Mouse (Mus musculus) forebrain, embryonic 14.5 days (tissue): Measurements from ENCODE around the gene 2410002F23Rik. TPM values are rescaled to one million over a fixed set of nuclear protein-coding genes. Genes with fewer than 3 reads are reported as not detected.
"Not testable (repeated sequence)": the region's sequence is repeated elsewhere in the genome, so short reads cannot be mapped to it uniquely, and the experiment has no call there.

Experiments used
- ATAC-seq: fragments of 200-750 bp; cut with Nextera tagmentation; 2 replicates; pipeline ENCODE4 v1.8.0; 2017; ENCODE audit warnings: mild to moderate bottlenecking, moderate library complexity
- DNase-seq: peaks from one replicate; pipeline ENCODE4 v3.0.0-alpha.2; 2015; ENCODE audit warnings: low spot score
- H3K27ac ChIP-seq: fragments of 300-500 bp; sonication (generic); 2 replicates; pipeline ENCODE4 v1.5.1; 2014; ENCODE audit warnings: low read depth, mild to moderate bottlenecking, control low read depth, low read length, moderate library complexity
- H3K27me3 ChIP-seq: fragments of 300-500 bp; sonication (generic); replicated peaks from 2 replicates; pipeline ENCODE4 v1.6.1; 2014; ENCODE audit warnings: low read length, control low read depth, mixed read lengths; ENCODE audit not compliant: control insufficient read depth, insufficient read depth
- H3K36me3 ChIP-seq: fragments of 300-500 bp; sonication (generic); 2 replicates; pipeline ENCODE4 v1.6.1; 2014; ENCODE audit warnings: low read length, control low read depth; ENCODE audit not compliant: control insufficient read depth, insufficient read depth
- H3K4me1 ChIP-seq: fragments of 300-500 bp; sonication (generic); 2 replicates; pipeline ENCODE4 v1.6.1; 2014; ENCODE audit warnings: antibody characterized with exemption, low read length, control low read depth; ENCODE audit not compliant: control insufficient read depth, insufficient read depth
- H3K4me2 ChIP-seq: fragments of 300-500 bp; sonication (generic); 2 replicates; pipeline ENCODE4 v1.6.1; 2014; ENCODE audit warnings: mild to moderate bottlenecking, control low read depth, low read length
- H3K4me3 ChIP-seq: fragments of 300-500 bp; sonication (generic); 2 replicates; pipeline ENCODE4 v1.5.1; 2014; ENCODE audit warnings: low read depth, low read length, control low read depth
- H3K9ac ChIP-seq: fragments of 300-500 bp; sonication (generic); 2 replicates; pipeline ENCODE4 v1.6.1; 2014; ENCODE audit warnings: mild to moderate bottlenecking, low read length, control low read depth, moderate library complexity
- H3K9me3 ChIP-seq: fragments of 300-500 bp; sonication (generic); replicated peaks from 2 replicates; pipeline ENCODE4 v1.6.1; 2016; ENCODE audit warnings: low read length, control low read depth, mixed read lengths; ENCODE audit not compliant: control insufficient read depth
- WGBS: fragments of 180-500 bp; shearing (Covaris S2); extraction: QIAGEN DNeasy Blood & Tissue Kit; methylation state at CpG from one replicate; pipeline ENCODE4 v1.1.7; 2014; 5-methylcytosine and 5-hydroxymethylcytosine counted together
- polyA plus RNA-seq: library from polyadenylated mRNA; unstranded; fragments of >200 nt; fragmentation: Nextera tagmentation; extraction: Ambion mirVana; gene quantifications from 2 replicates; pipeline ENCODE4 v1.2.1, GENCODE M21; 2014

Gene 2410002F23Rik
- polyA plus RNA-seq, 1 experiment from 2014 or later = 162 TPM

- H3K4me1 ChIP-seq = no peaks in the 10 kb centered on the region
- 40% methylated on average over 4 of the region's 4 CpGs for WGBS
- H3K27ac ChIP-seq = no peak overlapping the region
- no peak overlapping the region for H3K4me3 ChIP-seq
- no peak overlapping the region for H3K4me2 ChIP-seq
- H3K9ac ChIP-seq = no peak overlapping the region
- no peaks in the 10 kb centered on the region for H3K9me3 ChIP-seq
- DNase-seq (no peak), ATAC-seq (no peak)
- no peaks in the 10 kb centered on the region for H3K36me3 ChIP-seq
- H3K27me3 ChIP-seq = no peaks in the 10 kb centered on the region
These were observed 44.9 kb downstream of the 2410002F23Rik start for GRCm38 (mm10) chr7:44291418-44291817.

- H3K36me3 ChIP-seq, H3K9ac ChIP-seq, H3K27ac ChIP-seq, DNase-seq, ATAC-seq, H3K27me3 ChIP-seq, H3K9me3 ChIP-seq, H3K4me1 ChIP-seq, H3K4me3 ChIP-seq, H3K4me2 ChIP-seq: not testable (repeated sequence)
- WGBS = 84% methylated on average over 2 of the region's 2 CpGs
These were observed 51.0 kb downstream of the 2410002F23Rik start for GRCm38 (mm10) chr7:44297501-44297900.

Other genes starting within 250 kb of the 2410002F23Rik start
- gene Klk1b26, start 234.6 kb upstream of the 2410002F23Rik start, polyA plus RNA-seq = not detected in 2 replicates
- not detected in 2 replicates for gene Klk1b27, start 194.4 kb upstream of the 2410002F23Rik start, polyA plus RNA-seq
- not detected in 2 replicates for gene Klk1b21, start 144.4 kb upstream of the 2410002F23Rik start, polyA plus RNA-seq
- gene Klk1b22, start 134.0 kb upstream of the 2410002F23Rik start, polyA plus RNA-seq = not detected in 2 replicates
- not detected in 2 replicates for gene Klk1b16, start 110.0 kb upstream of the 2410002F23Rik start, polyA plus RNA-seq
- gene Klk1b24, start 58.5 kb upstream of the 2410002F23Rik start, polyA plus RNA-seq = not detected in 2 replicates
- not detected in 2 replicates for gene Klk1b3, start 48.5 kb upstream of the 2410002F23Rik start, polyA plus RNA-seq
- not detected in 2 replicates for gene Klk1b4, start 39.3 kb upstream of the 2410002F23Rik start, polyA plus RNA-seq
- gene Klk1b5, start 30.8 kb upstream of the 2410002F23Rik start, polyA plus RNA-seq = not detected in 2 replicates
- not detected in 2 replicates for gene Klk1, start 21.4 kb upstream of the 2410002F23Rik start, polyA plus RNA-seq
- gene Gm36864, start 10.5 kb upstream of the 2410002F23Rik start, polyA plus RNA-seq = not detected in 2 replicates
- gene 1700028J19Rik, start within 50 bp of the 2410002F23Rik start, polyA plus RNA-seq = 1.9 and 2.4 TPM in 2 replicates
- gene Acp4, start 10.7 kb downstream of the 2410002F23Rik start, polyA plus RNA-seq = not detected in 2 replicates
- gene Gm15517, start 14.7 kb downstream of the 2410002F23Rik start, polyA plus RNA-seq = not detected in 2 replicates
- 3.7 and 4.5 TPM in 2 replicates for gene Clec11a, start 60.2 kb downstream of the 2410002F23Rik start, polyA plus RNA-seq
- gene Shank1, start 63.5 kb downstream of the 2410002F23Rik start, polyA plus RNA-seq = 9.5 and 15.1 TPM in 2 replicates
- gene Syt3, start 137.4 kb downstream of the 2410002F23Rik start, polyA plus RNA-seq = 19.0 and 25.3 TPM in 2 replicates
- 0.63 and 0.86 TPM in 2 replicates for gene 1700008O03Rik, start 139.1 kb downstream of the 2410002F23Rik start, polyA plus RNA-seq
- gene Lrrc4b, start 182.3 kb downstream of the 2410002F23Rik start, polyA plus RNA-seq = 20.8 and 22.1 TPM in 2 replicates
- gene Aspdh, start 218.7 kb downstream of the 2410002F23Rik start, polyA plus RNA-seq = 5.3 TPM in 2 replicates
- 49.3 and 50.5 TPM in 2 replicates for gene Josd2, start 221.3 kb downstream of the 2410002F23Rik start, polyA plus RNA-seq
- gene Emc10, start 249.8 kb downstream of the 2410002F23Rik start, polyA plus RNA-seq = 147 and 154 TPM in 2 replicates
- 13.0 and 24.0 TPM in 2 replicates for gene Fam71e1, start 249.9 kb downstream of the 2410002F23Rik start, polyA plus RNA-seq